ENCODE assay signal across 11 mouse cellular contexts in the genomic region with DNA sequence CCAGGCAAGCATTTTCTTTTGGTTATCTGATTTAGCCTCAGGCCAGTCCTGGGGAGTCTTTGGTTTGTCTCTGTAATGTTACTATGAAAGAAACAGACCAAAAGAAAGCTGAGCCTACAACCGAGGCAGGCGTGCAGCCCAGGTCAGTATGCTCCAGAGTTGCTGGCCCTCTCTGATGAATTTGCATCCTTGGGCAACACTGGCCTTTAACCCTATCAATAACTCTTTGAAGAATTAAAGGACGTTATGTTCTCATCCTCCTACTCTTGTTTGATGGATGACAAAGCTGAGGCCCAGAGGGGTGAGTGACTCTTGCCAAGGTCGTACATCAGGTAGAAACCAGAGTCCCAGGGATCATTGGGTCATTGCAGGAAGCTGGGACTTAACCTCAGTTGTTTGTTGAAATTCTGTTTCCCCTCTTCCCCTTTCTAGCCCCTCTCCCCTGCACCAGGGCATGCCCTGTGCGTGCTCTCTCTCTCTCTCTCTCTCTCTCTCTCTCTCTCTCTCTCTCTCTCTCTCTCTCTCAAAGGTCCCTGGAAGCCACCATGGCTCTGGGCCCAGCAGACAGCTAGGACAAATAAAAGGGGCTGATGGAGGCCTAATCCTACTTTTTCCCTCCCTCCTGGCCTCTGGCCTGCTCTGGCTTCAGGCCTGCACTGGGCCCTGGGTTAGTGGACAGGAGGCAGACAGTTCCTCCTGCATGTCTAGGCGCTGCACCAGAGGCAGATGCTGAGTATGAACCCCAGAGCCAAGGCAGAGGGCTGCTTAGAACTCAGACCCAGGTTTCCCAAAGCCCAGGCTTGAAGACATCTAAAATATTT. TPM values are rescaled to one million over a fixed set of nuclear protein-coding genes. Genes with fewer than 3 reads are reported as not detected.
DNase-seq lines count a peak whose midpoint lies in the region; ATAC-seq lines count a peak whose summit lies in the region.
"Had no signal": no experiment of that assay in that cellular context is flagged by ENCODE, and none has a peak within 500 bp of the region (broad histone marks: within the 10 kb centered on the region; RNA-seq: fewer than 3 reads in every experiment).

No protein-coding gene starts in this region.

- H3K27me3 ChIP-seq in intestine, embryonic 15.5 days (replicated peaks): no peaks in the 10 kb centered on the region
- H3K27me3 ChIP-seq in stomach, embryonic 16.5 days (ENCODE audit: control insufficient read depth, insufficient read depth, low read length): no peaks in the 10 kb centered on the region

- peak overlapping the region; percentile 45 for H3K27ac ChIP-seq in intestine, embryonic 15.5 days
- H3K27ac ChIP-seq in stomach, embryonic 16.5 days (ENCODE audit: low read length): no peak overlapping the region

- H3K4me1 ChIP-seq in intestine, embryonic 15.5 days (replicated peaks): peaks cover 43% of the 10 kb centered on the region
- peaks cover 34% of the 10 kb centered on the region for H3K4me1 ChIP-seq in stomach, embryonic 16.5 days (ENCODE audit: control insufficient read depth, insufficient read depth, low read length)

- 38% methylated on average over 5 of the region's 6 CpGs for WGBS in intestine, embryonic 15.5 days
- 43% methylated on average over 6 of the region's 6 CpGs for WGBS in stomach, embryonic 16.5 days

- H3K9ac ChIP-seq in intestine, embryonic 15.5 days: no peak overlapping the region
- H3K9ac ChIP-seq in stomach, embryonic 16.5 days (ENCODE audit: low read length): peak overlapping the region; percentile 49; the same call in 1 of the 2 replicates

- intact Hi-C loops in gastrocnemius, postnatal 36 days (cut with DNase I): no loop called here

- no peaks in the 10 kb centered on the region for H3K9me3 ChIP-seq in intestine, embryonic 15.5 days
- H3K9me3 ChIP-seq in stomach, embryonic 16.5 days (replicated peaks; ENCODE audit: control insufficient read depth, low read length): no peaks in the 10 kb centered on the region

- no peaks in the 10 kb centered on the region for H3K36me3 ChIP-seq in intestine, embryonic 15.5 days
- no peaks in the 10 kb centered on the region for H3K36me3 ChIP-seq in stomach, embryonic 16.5 days (ENCODE audit: control insufficient read depth, insufficient read depth, low read length)

- peak overlapping the region; percentile 96 for H3K4me2 ChIP-seq in intestine, embryonic 15.5 days (replicated peaks)
- H3K4me2 ChIP-seq in stomach, embryonic 16.5 days (ENCODE audit: low read depth, low read length): peak overlapping the region; percentile 80; the same call in 1 of the 2 replicates

- peak; percentile 41 for DNase-seq in gastrocnemius, postnatal 25 days
- no peak for DNase-seq in gastrocnemius, postnatal 36 days
- peak; percentile 27 to 37 for DNase-seq in layer of hippocampus, postnatal 36 days
- DNase-seq in layer of hippocampus, adult 8-10 months (ENCODE audit: low spot score in 2 of 2): no peak
- DNase-seq: gastrocnemius, postnatal 10 days; kidney, adult 8-10 months had no signal

- no peak for ATAC-seq in intestine, embryonic 15.5 days
- ATAC-seq in stomach, embryonic 16.5 days (ENCODE audit: insufficient read depth, low FRiP score): no peak
- no peak for ATAC-seq in erythroblast, adult 5-6 weeks (replicated peaks; ENCODE audit: low FRiP score, poor library complexity, severe bottlenecking)

- H3K4me3 ChIP-seq in intestine, embryonic 15.5 days (replicated peaks): 0 out of 2 replicates have a peak overlapping the region, but pooled peaks have one; percentile 81
- H3K4me3 ChIP-seq in stomach, embryonic 16.5 days (replicated peaks; ENCODE audit: low read length): peak overlapping the region; percentile 32; the same call in 1 of the 2 replicates
- H3K4me3 ChIP-seq: erythroblast, embryonic 14.5 days; myocyte had no signal

RNA-seq across cellular contexts. Expression of gene Stard10, which starts 7.5 kb away (rescaled TPM):
- total RNA-seq in gastrocnemius, postnatal 25 days (2021): 10 to 100 TPM; 36.9 to 42.3 TPM
- 10 to 100 TPM; 39.2 to 44.1 TPM for total RNA-seq in gastrocnemius, postnatal 36 days (2021)
- 10 to 100 TPM; 22.7 to 23.3 TPM for total RNA-seq in layer of hippocampus, postnatal 36 days (2021)
- 10 to 100 TPM; 25.3 to 28.8 (median 27.2) TPM for total RNA-seq in layer of hippocampus, adult 8-10 months (2022)
- 111 and 125 TPM in 2 replicates for polyA plus RNA-seq in intestine, embryonic 15.5 days (2015; fragmentation: Nextera tagmentation; extraction: Ambion mirVana)
- polyA plus RNA-seq in stomach, embryonic 16.5 days (2015; fragmentation: Nextera tagmentation; extraction: Ambion mirVana): 95.6 and 106 TPM in 2 replicates
- 37.4 and 49.8 TPM in 2 replicates for total RNA-seq in erythroblast, adult 5-6 weeks (2015; ENCODE audit: low replicate concordance)
- total RNA-seq in erythroblast, adult 5-6 weeks (2017; ENCODE audit: low replicate concordance): 24.4 and 39.0 TPM in 2 replicates

RNA-seq across cellular contexts. Expression of gene Atg16l2, which starts 22.3 kb away (rescaled TPM):
- total RNA-seq in gastrocnemius, postnatal 25 days (2021): 1 to 10 TPM; 6.7 to 7.4 TPM
- 1 to 10 TPM; 6.0 to 6.4 TPM for total RNA-seq in gastrocnemius, postnatal 36 days (2021)
- total RNA-seq in layer of hippocampus, postnatal 36 days (2021): 10 to 100 TPM; 42.1 to 42.7 TPM
- 10 to 100 TPM; 45.2 to 54.5 (median 48.5) TPM for total RNA-seq in layer of hippocampus, adult 8-10 months (2022)
- 14.3 and 16.1 TPM in 2 replicates for polyA plus RNA-seq in intestine, embryonic 15.5 days (2015; fragmentation: Nextera tagmentation; extraction: Ambion mirVana)
- 19.6 and 20.0 TPM in 2 replicates for polyA plus RNA-seq in stomach, embryonic 16.5 days (2015; fragmentation: Nextera tagmentation; extraction: Ambion mirVana)
- 1.7 and 3.3 TPM in 2 replicates for total RNA-seq in erythroblast, adult 5-6 weeks (2015; ENCODE audit: low replicate concordance)
- 0.70 and 1.2 TPM in 2 replicates for total RNA-seq in erythroblast, adult 5-6 weeks (2017; ENCODE audit: low replicate concordance)

RNA-seq across cellular contexts. Expression of gene Arap1, which starts 23.5 kb away (rescaled TPM):
- 10 to 100 TPM; 21.3 to 23.7 TPM for total RNA-seq in gastrocnemius, postnatal 25 days (2021)
- 10 to 100 TPM; 15.6 to 25.5 TPM for total RNA-seq in gastrocnemius, postnatal 36 days (2021)
- 10 to 100 TPM; 20.1 to 20.8 TPM for total RNA-seq in layer of hippocampus, postnatal 36 days (2021)
- 10 to 100 TPM; 18.0 to 32.8 (median 26.4) TPM for total RNA-seq in layer of hippocampus, adult 8-10 months (2022)
- polyA plus RNA-seq in intestine, embryonic 15.5 days (2015; fragmentation: Nextera tagmentation; extraction: Ambion mirVana): 56.3 and 58.4 TPM in 2 replicates
- polyA plus RNA-seq in stomach, embryonic 16.5 days (2015; fragmentation: Nextera tagmentation; extraction: Ambion mirVana): 105 and 111 TPM in 2 replicates
- 24.2 and 26.5 TPM in 2 replicates for total RNA-seq in erythroblast, adult 5-6 weeks (2015; ENCODE audit: low replicate concordance)
- total RNA-seq in erythroblast, adult 5-6 weeks (2017; ENCODE audit: low replicate concordance): 8.3 and 24.5 TPM in 2 replicates

Comparison
In these comparisons a context has a peak if more than half of its experiments do, and no peak if none do; other contexts are left out.
1. DNase-seq: peak in gastrocnemius, postnatal 25 days (single experiment) and layer of hippocampus, postnatal 36 days (2 of 2); none in gastrocnemius, postnatal 36 days (0 of 2) and layer of hippocampus, adult 8-10 months (0 of 2).
2. RNA of gene Atg16l2, which starts 22.3 kb away (total RNA-seq): 45.2 to 54.5 TPM in layer of hippocampus, adult 8-10 months and 42.1 to 42.7 TPM in layer of hippocampus, postnatal 36 days; 6.7 to 7.4 TPM in gastrocnemius, postnatal 25 days, 6.0 to 6.4 TPM in gastrocnemius, postnatal 36 days and 0.70 to 3.3 TPM in erythroblast, adult 5-6 weeks; every median in the first group is over 4 times any median in the second.